Mouse (Mus musculus): ENCODE measurements at regions not wholly inside any gene's neighbourhood (a gene's known extent, or its start where the extent isn't known, plus 50 kb on each side); places are given as distances from the start of the nearest gene placed in this dataset.
"Not testable (repeated sequence)": the region's sequence is repeated elsewhere in the genome, so short reads cannot be mapped to it uniquely, and the experiment has no call there.

DNA sequence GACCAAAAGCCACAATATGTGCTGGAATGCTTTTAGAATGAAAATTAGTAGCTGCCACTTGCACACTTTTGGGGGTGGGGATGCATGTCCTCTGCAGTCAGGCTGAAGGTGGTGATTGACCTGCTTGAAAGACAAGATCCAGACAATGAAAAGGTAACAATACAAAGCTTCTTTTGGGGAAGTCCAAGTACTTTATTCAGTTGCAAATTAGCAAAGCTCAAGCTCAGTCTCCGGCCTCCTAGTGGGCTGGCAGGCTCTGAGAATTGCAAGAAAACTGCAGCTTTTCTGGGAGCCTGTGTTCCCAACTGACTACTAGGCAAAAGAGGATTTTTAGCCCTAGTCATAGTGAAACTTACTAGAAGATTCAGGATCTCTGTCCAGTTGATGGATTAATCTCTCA is 2464.8 kb upstream of the Cdh20 start:
- no peak for ATAC-seq
- H3K27me3 ChIP-seq, result no peaks in the 10 kb centered on the region
- WGBS, result 23% methylated on average over 1 of the region's 1 CpGs
- no peak overlapping the region for H3K4me2 ChIP-seq (replicated peaks)
- no peaks in the 10 kb centered on the region for H3K9me3 ChIP-seq
- no peak overlapping the region for H3K4me3 ChIP-seq (replicated peaks)
- H3K27ac ChIP-seq, result no peak overlapping the region
- no peaks in the 10 kb centered on the region for H3K36me3 ChIP-seq
- no peak overlapping the region for H3K9ac ChIP-seq (replicated peaks)
- H3K4me1 ChIP-seq (replicated peaks), result no peaks in the 10 kb centered on the region

DNA sequence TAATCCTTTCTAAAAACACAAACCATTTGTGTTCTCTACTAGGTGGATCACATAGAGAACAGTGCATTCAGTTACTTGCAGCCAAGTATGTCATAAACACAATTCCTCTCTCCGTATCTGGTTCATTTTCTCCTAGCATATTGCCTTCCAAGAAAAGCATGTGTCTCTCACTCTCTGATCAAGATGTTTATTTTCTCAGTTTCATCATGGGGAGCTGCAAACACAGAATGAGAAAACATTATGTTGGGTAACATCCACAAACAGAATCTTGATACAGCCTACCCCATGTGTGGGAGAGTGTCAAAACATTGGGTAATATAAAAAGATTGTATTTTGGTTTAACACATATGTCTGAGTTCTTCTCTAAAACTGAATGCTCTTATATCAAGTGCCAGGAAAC is 2415.2 kb upstream of the Cdh20 start:
- no peak for ATAC-seq
- no peaks in the 10 kb centered on the region for H3K36me3 ChIP-seq
- no peak overlapping the region for H3K9ac ChIP-seq (replicated peaks)
- 86% methylated on average over 1 of the region's 1 CpGs for WGBS
- no peaks in the 10 kb centered on the region for H3K4me1 ChIP-seq (replicated peaks)
- H3K27me3 ChIP-seq, result no peaks in the 10 kb centered on the region
- H3K9me3 ChIP-seq, result no peaks in the 10 kb centered on the region
- H3K4me3 ChIP-seq (replicated peaks), result no peak overlapping the region
- H3K27ac ChIP-seq, result no peak overlapping the region
- H3K4me2 ChIP-seq (replicated peaks), result no peak overlapping the region

DNA sequence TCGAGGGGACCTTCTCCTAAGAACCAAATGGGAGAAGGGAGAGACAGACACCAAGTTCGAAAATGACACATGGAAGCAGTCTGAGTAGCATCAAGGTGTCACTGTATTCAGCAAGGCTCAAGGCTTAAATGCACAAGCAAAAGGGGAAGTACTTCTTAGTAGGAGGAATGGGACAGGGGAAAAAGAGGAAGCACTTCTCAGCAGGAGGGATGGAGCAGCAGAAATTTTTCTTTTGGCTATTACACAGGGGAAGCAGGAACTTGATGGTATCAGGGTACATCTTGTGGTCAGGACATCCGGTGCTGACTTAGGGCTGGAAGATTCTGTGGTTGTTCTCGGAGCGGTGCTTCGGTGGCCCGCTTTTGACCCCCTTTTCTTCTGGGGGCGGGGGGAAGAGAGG is 2410.4 kb upstream of the Cdh20 start:
- H3K27me3 ChIP-seq; H3K36me3 ChIP-seq; ATAC-seq; H3K9me3 ChIP-seq; H3K27ac ChIP-seq; H3K4me3 ChIP-seq (replicated peaks); H3K4me2 ChIP-seq (replicated peaks); H3K4me1 ChIP-seq (replicated peaks); H3K9ac ChIP-seq (replicated peaks): not testable (repeated sequence)
- WGBS, result 95% methylated on average over 8 of the region's 8 CpGs

DNA sequence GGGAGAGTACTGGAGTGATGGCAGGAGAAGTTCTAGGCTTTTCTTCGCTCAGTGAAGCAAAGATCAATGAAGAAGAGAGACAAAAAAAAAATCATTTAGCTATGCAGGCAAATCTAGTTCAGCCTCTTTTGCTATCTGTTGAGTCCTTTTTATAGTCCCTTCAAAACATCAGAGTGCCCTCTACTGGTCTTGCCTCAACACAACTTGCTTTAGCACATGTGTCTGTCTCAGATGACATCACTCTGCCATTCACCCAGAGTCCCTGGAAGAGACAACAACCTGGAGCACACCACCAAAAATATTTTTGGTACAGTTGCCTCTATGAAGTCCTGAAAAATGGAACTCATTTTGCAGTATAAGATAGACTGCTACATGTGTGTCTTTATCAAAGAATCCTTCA is 2389.7 kb upstream of the Cdh20 start:
- Histone ChIP-seq H3K4me2 (replicated peaks) (no peak overlapping the region), H3K27ac (no peak overlapping the region), H3K4me1 (replicated peaks) (no peaks in the 10 kb centered on the region), H3K4me3 (replicated peaks) (no peak overlapping the region), H3K9ac (replicated peaks) (no peak overlapping the region), H3K36me3 (no peaks in the 10 kb centered on the region), H3K9me3 (no peaks in the 10 kb centered on the region), H3K27me3 (no peaks in the 10 kb centered on the region)
- no peak for ATAC-seq
- 56% methylated on average over 1 of the region's 1 CpGs for WGBS

All from midbrain, embryonic 13.5 days (tissue).